ENCODE assay signal across 8 mouse cellular contexts in the genomic region with DNA sequence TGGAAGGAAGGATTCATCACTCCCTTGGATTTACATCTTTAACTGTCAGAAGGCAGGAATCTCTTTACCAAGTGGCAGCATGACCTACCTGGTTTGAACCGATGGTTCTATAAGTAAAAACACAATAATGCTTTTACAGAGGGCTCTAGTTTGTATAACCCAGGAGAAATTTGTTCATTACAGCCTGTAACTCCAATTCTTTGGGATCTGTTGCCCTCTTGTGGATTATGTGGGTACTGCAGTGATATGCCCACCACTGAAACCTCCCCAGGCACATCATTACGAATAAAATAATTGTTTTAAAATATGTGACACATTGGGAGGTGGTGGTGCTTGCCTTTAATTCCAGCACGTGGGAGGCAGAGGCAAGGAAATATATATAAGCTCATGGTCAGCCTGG.
DNase-seq lines count a peak whose midpoint lies in the region; ATAC-seq and TF ChIP-seq lines count a peak whose summit lies in the region.

No protein-coding gene starts in this region.

- no peak overlapping the region for H3K9ac ChIP-seq in kidney, postnatal 0 days (ENCODE audit: low read depth, low read length)
- no peak overlapping the region for H3K9ac ChIP-seq in liver, embryonic 13.5 days

- no peaks in the 10 kb centered on the region for H3K9me3 ChIP-seq in forebrain, embryonic 10.5 days
- no peaks in the 10 kb centered on the region for H3K9me3 ChIP-seq in kidney, postnatal 0 days (replicated peaks; ENCODE audit: low read length)
- no peaks in the 10 kb centered on the region for H3K9me3 ChIP-seq in liver, embryonic 13.5 days (replicated peaks)

- H3K36me3 ChIP-seq in forebrain, embryonic 10.5 days (replicated peaks): no peaks in the 10 kb centered on the region
- no peaks in the 10 kb centered on the region for H3K36me3 ChIP-seq in kidney, postnatal 0 days (ENCODE audit: insufficient read depth, low read length)
- H3K36me3 ChIP-seq in liver, embryonic 13.5 days: no peaks in the 10 kb centered on the region

- no peak overlapping the region for H3K4me3 ChIP-seq in forebrain, embryonic 10.5 days
- H3K4me3 ChIP-seq in kidney, postnatal 0 days (replicated peaks; ENCODE audit: low read depth, low read length): no peak overlapping the region
- H3K4me3 ChIP-seq in liver, embryonic 13.5 days (replicated peaks): no peak overlapping the region

- 16% methylated on average over 3 of the region's 3 CpGs for WGBS in forebrain, embryonic 10.5 days
- WGBS in kidney, postnatal 0 days: 13% methylated on average over 3 of the region's 3 CpGs
- WGBS in liver, embryonic 13.5 days (ENCODE audit: insufficient replicate concordance): 11% methylated on average over 3 of the region's 3 CpGs

- H3K4me2 ChIP-seq in kidney, postnatal 0 days (ENCODE audit: low read length): no peak overlapping the region
- no peak overlapping the region for H3K4me2 ChIP-seq in liver, embryonic 13.5 days

- peak; percentile 89 for TF ChIP-seq CTCF in kidney, postnatal 0 days (IDR thresholded peaks at IDR 0.05; ENCODE audit: low read depth)

- no peaks in the 10 kb centered on the region for H3K27me3 ChIP-seq in forebrain, embryonic 10.5 days (ENCODE audit: poor library complexity, severe bottlenecking)
- no peaks in the 10 kb centered on the region for H3K27me3 ChIP-seq in kidney, postnatal 0 days (ENCODE audit: insufficient read depth, low read length)
- H3K27me3 ChIP-seq in liver, embryonic 13.5 days: no peaks in the 10 kb centered on the region

- no peak for ATAC-seq in kidney, postnatal 0 days (replicated peaks; ENCODE audit: low FRiP score, low read depth)
- no peak for ATAC-seq in liver, embryonic 13.5 days (ENCODE audit: low read depth)

- no peaks in the 10 kb centered on the region for H3K4me1 ChIP-seq in forebrain, embryonic 10.5 days
- no peaks in the 10 kb centered on the region for H3K4me1 ChIP-seq in kidney, postnatal 0 days (replicated peaks; ENCODE audit: insufficient read depth, low read length)
- H3K4me1 ChIP-seq in liver, embryonic 13.5 days (replicated peaks): no peaks in the 10 kb centered on the region

- peak; percentile 15 for DNase-seq in ovary, postnatal 10 days (ENCODE audit: low spot score)
- no peak for DNase-seq in ovary, postnatal 36 days (ENCODE audit: low spot score)
- DNase-seq in adrenal gland, postnatal 36 days: peak; percentile 28 to 35
- peak; percentile 18 for DNase-seq in forebrain, embryonic 10.5 days (ENCODE audit: extremely low spot score, low spot score)
- DNase-seq in kidney, postnatal 0 days (ENCODE audit: low spot score): peak; percentile 59
- peak; percentile 2 for DNase-seq in liver, embryonic 13.5 days
- DNase-seq in retina, embryonic 14.5 days (ENCODE audit: low spot score): peak; percentile 82
- no peak for DNase-seq in T-cell, adult 2 months (ENCODE audit: low spot score)

- no peak overlapping the region for H3K27ac ChIP-seq in forebrain, embryonic 10.5 days
- no peak overlapping the region for H3K27ac ChIP-seq in kidney, postnatal 0 days
- H3K27ac ChIP-seq in liver, embryonic 13.5 days: no peak overlapping the region

Comparison
In these comparisons a context has a peak if more than half of its experiments do, and no peak if none do; other contexts are left out.
1. DNase-seq: peak in ovary, postnatal 10 days (single experiment), adrenal gland, postnatal 36 days (2 of 2), forebrain, embryonic 10.5 days (single experiment), kidney, postnatal 0 days (single experiment), liver, embryonic 13.5 days (single experiment) and retina, embryonic 14.5 days (single experiment); none in ovary, postnatal 36 days (single experiment) and T-cell, adult 2 months (single experiment).